Mouse (Mus musculus) heart, embryonic 16.5 days (tissue): ENCODE results near the gene Cdk6. TPM values are rescaled to one million over a fixed set of nuclear protein-coding genes. Genes with fewer than 3 reads are reported as not detected.

ENCODE experiments used
- ATAC-seq: fragments of 200-750 bp; cut with Nextera tagmentation; replicated peaks from 2 replicates; pipeline ENCODE4 v1.8.0; 2017; ENCODE audit warnings: moderate number of reproducible peaks; ENCODE audit not compliant: insufficient read depth, low FRiP score; ENCODE audit errors: extremely low read depth
- H3K27ac ChIP-seq: fragments of 300-500 bp; sonication (generic); 2 replicates; pipeline ENCODE4 v1.5.1; 2014; ENCODE audit warnings: mild to moderate bottlenecking, low read length, control low read depth, moderate library complexity
- H3K27me3 ChIP-seq: fragments of 300-500 bp; sonication (generic); 2 replicates; pipeline ENCODE4 v1.6.1; 2014; ENCODE audit warnings: low read length, mixed read lengths; ENCODE audit not compliant: control insufficient read depth, insufficient read depth
- H3K36me3 ChIP-seq: fragments of 300-500 bp; sonication (generic); 2 replicates; pipeline ENCODE4 v1.6.1; 2014; ENCODE audit not compliant: control insufficient read depth, insufficient read depth
- H3K4me1 ChIP-seq: fragments of 300-500 bp; sonication (generic); 2 replicates; pipeline ENCODE4 v1.6.1; 2014; ENCODE audit warnings: low read length, mixed read lengths; ENCODE audit not compliant: control insufficient read depth, insufficient read depth
- H3K4me2 ChIP-seq: fragments of 300-500 bp; sonication (generic); 2 replicates; pipeline ENCODE4 v1.6.1; 2014; ENCODE audit warnings: low read depth, mild to moderate bottlenecking, control low read depth, low read length
- H3K4me3 ChIP-seq: fragments of 300-500 bp; sonication (generic); 2 replicates; pipeline ENCODE4 v1.5.1; 2014; ENCODE audit warnings: mild to moderate bottlenecking, control low read depth, low read length
- H3K9ac ChIP-seq: fragments of 300-500 bp; sonication (generic); 2 replicates; pipeline ENCODE4 v1.6.1; 2014; ENCODE audit warnings: low read length, control low read depth
- H3K9me3 ChIP-seq: fragments of 300-500 bp; sonication (generic); replicated peaks from 2 replicates; pipeline ENCODE4 v1.6.1; 2016; ENCODE audit warnings: low read length; ENCODE audit not compliant: control insufficient read depth
- WGBS: fragments of 180-500 bp; shearing (Covaris S2); extraction: QIAGEN DNeasy Blood & Tissue Kit; methylation state at CpG from one replicate; pipeline ENCODE4 v1.1.7; 2014; 5-methylcytosine and 5-hydroxymethylcytosine counted together
- polyA plus RNA-seq: library from polyadenylated mRNA; unstranded; fragments of >200 nt; fragmentation: Nextera tagmentation; extraction: Ambion mirVana; gene quantifications from 2 replicates; pipeline ENCODE4 v1.2.1, GENCODE M21; 2015

Cdk6 gene
- polyA plus RNA-seq, 1 experiment from 2014 or later: 37.7 TPM

GRCm38 (mm10) chr5:3511097-3511795 lies 170.0 kb downstream of the Cdk6 start:
- no peaks in the 10 kb centered on the region for H3K27me3 ChIP-seq
- no peak for ATAC-seq
- 82% methylated on average over 10 of the region's 10 CpGs for WGBS

DNA sequence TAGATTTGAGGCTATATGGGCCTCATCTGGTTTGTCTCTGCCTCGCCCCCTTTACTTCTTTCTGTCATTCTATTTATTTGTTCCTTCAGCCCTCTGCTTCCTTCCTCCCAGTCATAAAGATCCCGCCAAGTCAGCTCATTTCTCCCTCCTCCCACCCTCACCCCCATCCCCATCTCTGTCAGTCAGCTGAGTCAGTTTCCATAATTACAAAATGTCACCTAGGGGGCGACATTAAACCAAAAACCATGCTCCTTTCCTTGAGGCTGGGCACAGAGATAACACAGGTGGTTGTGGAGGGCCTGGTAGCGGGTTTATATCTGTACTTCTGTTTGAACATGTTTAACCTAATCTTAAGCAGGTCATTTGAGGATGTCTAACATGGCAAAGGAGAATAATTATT lies 171.3 kb downstream of the Cdk6 start:
- H3K4me1 ChIP-seq: peaks cover 9% of the 10 kb centered on the region; the same call in 1 of the 2 replicates
- no peak for ATAC-seq
- no peak overlapping the region for H3K9ac ChIP-seq
- H3K27me3 ChIP-seq: no peaks in the 10 kb centered on the region
- H3K9me3 ChIP-seq: no peaks in the 10 kb centered on the region
- H3K36me3 ChIP-seq: no peaks in the 10 kb centered on the region
- no peak overlapping the region for H3K4me2 ChIP-seq
- no peak overlapping the region for H3K4me3 ChIP-seq
- no peak overlapping the region for H3K27ac ChIP-seq
- 49% methylated on average over 4 of the region's 4 CpGs for WGBS

More at GRCm38 (mm10) chr5:3511097-3511795, 170.0 kb downstream of the Cdk6 start:
- Histone ChIP-seq H3K4me2 (no peak overlapping the region), H3K27ac (no peak overlapping the region), H3K4me1 (peaks cover 9% of the 10 kb centered on the region; the same call in 1 of the 2 replicates), H3K9me3 (no peaks in the 10 kb centered on the region), H3K4me3 (no peak overlapping the region), H3K36me3 (no peaks in the 10 kb centered on the region), H3K9ac (no peak overlapping the region)

GRCm38 (mm10) chr5:3514901-3515311 lies 173.6 kb downstream of the Cdk6 start:
- 52% methylated on average over 8 of the region's 8 CpGs for WGBS
- Histone ChIP-seq H3K27ac (no peak overlapping the region), H3K4me3 (no peak overlapping the region), H3K4me2 (no peak overlapping the region), H3K9ac (no peak overlapping the region), H3K27me3 (no peaks in the 10 kb centered on the region), H3K36me3 (0 out of 2 replicates have a peak, but pooled peaks cover 2% of the 10 kb centered on the region), H3K4me1 (0 out of 2 replicates have a peak, but pooled peaks cover 5% of the 10 kb centered on the region), H3K9me3 (no peaks in the 10 kb centered on the region)
- ATAC-seq: no peak

DNA sequence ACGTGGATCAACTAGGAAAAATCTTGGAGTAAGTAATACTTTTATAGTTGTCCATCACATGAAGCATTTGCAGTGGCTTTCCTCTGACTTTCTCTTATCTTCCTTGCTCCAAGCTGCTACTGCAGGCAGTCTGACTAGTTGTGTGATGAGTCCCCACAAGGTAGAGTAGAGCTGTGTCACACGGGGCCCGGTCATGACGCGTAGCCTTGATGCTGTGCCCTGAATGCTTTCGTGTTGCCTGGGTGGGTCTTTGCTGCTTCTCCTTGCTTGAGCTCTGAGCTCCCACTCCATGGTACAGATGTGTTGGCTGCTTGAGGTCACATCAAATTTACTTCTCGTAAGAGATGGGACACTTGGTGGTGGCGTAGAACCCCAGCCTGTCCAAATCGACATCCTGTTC lies 174.2 kb downstream of the Cdk6 start:
- WGBS: 87% methylated on average over 9 of the region's 9 CpGs
- ATAC-seq: no peak
- H3K4me3 ChIP-seq: no peak overlapping the region
- H3K4me2 ChIP-seq: no peak overlapping the region
- H3K9ac ChIP-seq: no peak overlapping the region
- 0 out of 2 replicates have a peak, but pooled peaks cover 5% of the 10 kb centered on the region for H3K4me1 ChIP-seq
- H3K27ac ChIP-seq: no peak overlapping the region
- no peaks in the 10 kb centered on the region for H3K9me3 ChIP-seq
- H3K27me3 ChIP-seq: no peaks in the 10 kb centered on the region
- peaks cover 7% of the 10 kb centered on the region; the same call in 1 of the 2 replicates for H3K36me3 ChIP-seq

GRCm38 (mm10) chr5:3516481-3517075 lies 175.3 kb downstream of the Cdk6 start:
- H3K9me3 ChIP-seq: no peaks in the 10 kb centered on the region
- no peaks in the 10 kb centered on the region for H3K27me3 ChIP-seq
- no peak overlapping the region for H3K27ac ChIP-seq
- peaks cover 14% of the 10 kb centered on the region for H3K36me3 ChIP-seq
- 56% methylated on average over 9 of the region's 9 CpGs for WGBS
- no peak overlapping the region for H3K4me2 ChIP-seq
- no peak overlapping the region for H3K4me3 ChIP-seq
- no peaks in the 10 kb centered on the region for H3K4me1 ChIP-seq
- H3K9ac ChIP-seq: no peak overlapping the region; the same call in 1 of the 2 replicates
- ATAC-seq: peak; percentile 85

- H3K4me2 ChIP-seq: no peak overlapping the region
- no peak overlapping the region for H3K4me3 ChIP-seq
- no peak overlapping the region for H3K9ac ChIP-seq
- H3K4me1 ChIP-seq: no peaks in the 10 kb centered on the region
- H3K36me3 ChIP-seq: peaks cover 22% of the 10 kb centered on the region
- no peak overlapping the region for H3K27ac ChIP-seq
- no peaks in the 10 kb centered on the region for H3K27me3 ChIP-seq
- WGBS: 89% methylated on average over 18 of the region's 18 CpGs
- ATAC-seq: no peak
- H3K9me3 ChIP-seq: no peaks in the 10 kb centered on the region
These were observed 179.4 kb downstream of the Cdk6 start for GRCm38 (mm10) chr5:3520493-3521359.

GRCm38 (mm10) chr5:3521741-3522140 lies 180.5 kb downstream of the Cdk6 start:
- H3K4me3 ChIP-seq: no peak overlapping the region
- no peaks in the 10 kb centered on the region for H3K27me3 ChIP-seq
- H3K4me2 ChIP-seq: no peak overlapping the region
- no peak overlapping the region for H3K27ac ChIP-seq
- H3K9me3 ChIP-seq: no peaks in the 10 kb centered on the region
- no peak for ATAC-seq
- H3K4me1 ChIP-seq: no peaks in the 10 kb centered on the region
- 88% methylated on average over 12 of the region's 12 CpGs for WGBS
- H3K9ac ChIP-seq: no peak overlapping the region
- H3K36me3 ChIP-seq: peaks cover 22% of the 10 kb centered on the region

- H3K4me3 ChIP-seq: no peak overlapping the region
- no peak overlapping the region for H3K9ac ChIP-seq
- H3K9me3 ChIP-seq: no peaks in the 10 kb centered on the region
- H3K4me1 ChIP-seq: no peaks in the 10 kb centered on the region
- ATAC-seq: no peak
- H3K4me2 ChIP-seq: no peak overlapping the region
- no peaks in the 10 kb centered on the region for H3K27me3 ChIP-seq
- 89% methylated on average over 10 of the region's 10 CpGs for WGBS
- H3K36me3 ChIP-seq: peaks cover 22% of the 10 kb centered on the region
- H3K27ac ChIP-seq: no peak overlapping the region
These were observed 181.5 kb downstream of the Cdk6 start for GRCm38 (mm10) chr5:3522826-3523225.
